Mouse (Mus musculus) ES-CJ7 (cell line): ENCODE measurements around the gene 2010111I01Rik.
A peak's percentile ranks its signal among the peaks of the same experiment; 100 is the strongest.

ENCODE experiments used
- DNase-seq: peaks from one replicate; pipeline ENCODE4 v3.0.0; 2011; ENCODE audit warnings: low read depth, low spot score

Gene 2010111I01Rik

GRCm38 (mm10) chr13:63151028-63151738 is 186.5 kb downstream of the 2010111I01Rik start:
- DNase-seq: peak; percentile 79

- DNase-seq: no peak
Observed at GRCm38 (mm10) chr13:63152498-63152897, 187.8 kb downstream of the 2010111I01Rik start.

GRCm38 (mm10) chr13:63153397-63153796 is 188.7 kb downstream of the 2010111I01Rik start:
- DNase-seq: no peak

DNA sequence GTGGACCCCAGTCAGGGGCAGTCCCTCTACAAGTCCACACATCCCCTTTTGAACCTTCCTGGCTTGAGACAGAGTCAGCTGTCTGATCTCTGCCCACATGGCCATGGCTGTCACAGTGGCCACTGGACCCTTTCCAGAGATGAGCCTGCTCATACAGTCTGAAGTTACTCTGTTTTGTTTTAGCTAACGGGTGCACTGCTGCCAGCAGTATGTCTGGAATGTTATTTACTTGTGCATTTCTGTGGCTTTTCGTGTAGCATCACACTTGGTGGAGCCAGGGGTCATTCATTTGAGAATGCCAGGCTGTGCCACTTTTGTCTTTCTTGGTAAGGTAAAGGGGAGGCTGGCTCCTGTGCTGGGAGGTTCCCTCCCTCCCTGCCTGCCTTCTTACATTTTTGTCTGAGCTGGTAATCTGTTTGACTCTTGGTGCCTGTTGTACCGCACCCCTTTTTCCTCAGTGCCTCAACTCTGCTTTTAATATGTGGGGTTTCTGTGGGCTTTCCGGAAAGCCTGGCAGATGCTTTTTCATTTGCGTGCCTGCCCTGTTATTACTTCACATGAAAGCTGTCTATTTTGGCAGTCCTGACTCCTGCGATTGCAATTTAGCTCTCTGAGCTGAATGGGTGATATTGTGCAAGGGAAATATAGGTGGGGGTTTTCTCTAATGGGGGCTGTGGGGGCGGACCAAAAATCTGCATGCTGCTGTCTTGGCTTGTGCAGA is 190.3 kb downstream of the 2010111I01Rik start:
- no peak for DNase-seq

DNA sequence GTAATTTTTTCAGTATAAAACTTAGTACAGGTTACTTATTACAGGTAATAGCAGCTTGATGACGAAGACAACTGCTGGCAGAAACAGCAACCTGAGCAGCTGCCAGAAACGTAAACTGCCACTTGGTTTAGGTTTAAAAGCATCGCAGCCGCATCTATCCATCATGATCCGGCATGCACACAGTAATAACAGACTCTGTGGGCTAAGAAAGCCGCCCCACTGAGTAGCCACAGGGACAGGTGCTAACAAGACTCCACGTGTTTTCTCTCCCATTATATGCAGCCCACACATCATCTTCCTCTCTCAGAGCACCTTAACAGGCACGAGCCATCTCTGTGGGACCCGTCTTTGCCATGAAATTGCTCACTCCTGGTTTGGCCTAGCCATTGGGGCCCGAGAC is 191.6 kb downstream of the 2010111I01Rik start:
- no peak for DNase-seq

GRCm38 (mm10) chr13:63170282-63171073 is 205.8 kb downstream of the 2010111I01Rik start:
- no peak for DNase-seq

- peak; percentile 54 for DNase-seq
Observed at GRCm38 (mm10) chr13:63171347-63172096, 206.8 kb downstream of the 2010111I01Rik start.

GRCm38 (mm10) chr13:63172097-63172445 is 207.4 kb downstream of the 2010111I01Rik start:
- no peak for DNase-seq

- no peak for DNase-seq
Observed at GRCm38 (mm10) chr13:63174252-63175020, 209.7 kb downstream of the 2010111I01Rik start.

DNA sequence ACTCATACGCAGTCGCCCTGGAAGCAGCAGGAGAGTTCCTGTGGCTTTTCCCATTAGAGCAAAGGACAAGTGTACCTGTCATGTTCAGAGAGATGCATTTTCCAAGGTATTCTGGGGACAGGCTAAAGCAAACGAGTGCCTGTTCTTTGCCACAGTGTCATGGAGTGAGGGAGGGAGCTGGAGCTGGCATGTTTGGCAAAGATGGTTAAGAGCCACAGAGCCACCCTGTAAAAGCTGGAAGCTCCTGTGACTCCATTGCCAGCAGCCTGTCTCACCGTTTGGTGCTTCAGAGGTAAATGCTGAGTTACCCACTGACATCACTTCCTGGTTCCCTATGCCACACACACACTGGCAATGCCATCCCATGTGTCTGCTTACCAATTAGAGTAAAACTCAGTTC is 211.4 kb downstream of the 2010111I01Rik start:
- no peak for DNase-seq

DNA sequence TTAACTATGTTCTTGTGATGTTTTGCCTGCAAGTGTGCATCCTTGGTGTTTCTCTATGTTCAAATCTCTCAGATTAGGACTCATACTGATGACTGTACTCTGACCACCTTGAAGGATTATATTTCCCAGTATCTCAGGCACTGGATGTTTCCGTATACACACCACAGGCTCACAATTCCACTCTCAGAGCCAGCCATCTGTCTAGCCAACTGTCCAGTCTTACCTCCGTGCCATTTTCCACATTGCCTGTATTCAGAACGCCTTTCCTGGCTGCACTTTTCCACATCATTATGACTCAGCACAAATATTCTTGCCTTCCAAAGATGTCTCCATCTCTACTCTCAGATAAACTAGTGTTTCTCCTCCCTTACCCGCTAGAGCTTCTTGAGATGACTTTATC is 212.5 kb downstream of the 2010111I01Rik start:
- no peak for DNase-seq

DNA sequence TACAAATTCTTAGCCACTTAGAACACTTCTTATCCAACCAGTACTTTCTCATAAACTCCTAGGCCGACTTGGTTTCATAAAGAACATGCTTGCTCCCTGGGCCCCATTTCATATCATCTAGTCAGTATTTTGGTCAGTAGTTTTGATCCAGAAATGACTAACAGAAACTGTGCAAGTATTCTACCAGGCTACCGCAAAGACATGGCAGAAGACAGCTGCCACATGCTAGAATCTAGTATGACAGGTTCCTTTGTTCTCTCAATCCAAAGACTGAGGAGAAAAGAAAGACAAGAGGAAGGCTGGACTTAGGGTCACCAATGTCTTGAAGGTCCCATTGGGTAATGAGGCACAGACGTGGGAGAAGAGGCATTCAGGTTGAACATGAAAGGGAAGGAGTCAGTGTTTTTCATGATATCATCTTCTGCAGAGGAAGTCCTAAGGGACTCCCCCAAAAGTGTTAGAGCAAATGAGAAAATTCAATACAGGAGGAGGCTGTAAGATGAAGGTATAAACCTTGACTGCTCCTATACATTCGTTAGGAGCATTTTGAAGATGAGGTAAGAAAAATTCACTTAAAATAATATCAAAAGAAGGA is 216.0 kb downstream of the 2010111I01Rik start:
- no peak for DNase-seq

DNA sequence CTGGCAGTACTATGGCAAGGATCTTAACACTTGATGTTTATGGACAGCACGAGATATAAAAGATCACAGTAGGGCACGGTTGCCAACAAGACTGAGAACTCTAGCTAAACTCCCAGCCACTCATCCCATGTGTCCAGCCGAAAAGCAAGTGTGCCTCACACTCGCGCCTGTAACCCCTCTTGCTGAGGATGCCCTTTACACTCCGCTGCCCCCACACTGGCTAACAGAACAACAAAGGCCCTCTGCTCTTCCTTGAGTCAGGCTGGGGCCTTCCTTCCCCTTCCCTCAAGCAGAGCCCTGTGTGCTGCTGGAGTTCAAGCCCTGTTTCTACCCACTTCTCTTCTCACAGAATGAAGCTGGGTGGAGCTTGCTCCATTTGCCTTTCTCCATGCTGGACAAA is 220.3 kb downstream of the 2010111I01Rik start:
- no peak for DNase-seq

DNA sequence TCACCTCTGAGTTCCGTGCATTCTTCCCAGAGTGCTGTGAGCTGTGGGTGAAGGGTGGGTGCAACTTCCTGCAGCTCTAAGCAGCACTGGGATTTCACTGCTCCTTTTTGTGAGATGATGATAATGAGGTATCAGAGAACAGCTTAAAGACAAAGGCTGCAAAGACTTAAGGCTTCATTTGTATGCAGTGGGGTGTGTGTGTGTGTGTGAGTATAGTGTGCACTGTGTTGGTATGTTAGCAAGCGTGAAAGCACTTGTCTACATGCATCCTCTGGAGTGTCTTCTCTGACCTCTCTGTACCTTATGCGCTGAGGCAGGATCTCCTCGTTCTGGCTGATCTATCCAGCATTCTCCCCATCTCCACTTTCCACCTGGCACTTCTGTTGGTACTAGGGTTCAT is 221.5 kb downstream of the 2010111I01Rik start:
- DNase-seq: no peak

DNA sequence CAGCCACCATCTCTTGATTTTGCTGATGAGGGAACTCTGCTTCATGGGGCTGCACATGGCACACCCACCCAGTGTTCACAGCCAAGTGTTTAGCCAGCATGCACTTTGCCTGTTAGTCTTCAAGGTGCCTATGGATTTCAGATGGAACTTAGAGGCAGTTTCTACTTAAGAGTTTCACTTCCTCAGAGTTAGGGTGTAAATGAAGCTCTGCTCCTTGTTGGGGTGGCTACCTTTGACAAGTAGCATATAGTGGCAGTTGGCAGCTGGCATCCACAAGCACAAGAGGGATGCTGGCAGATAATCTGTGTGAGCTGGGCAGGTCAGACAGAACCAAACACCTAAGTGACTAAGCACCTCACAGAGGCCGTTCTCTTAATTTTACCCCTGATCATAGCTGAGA is 221.9 kb downstream of the 2010111I01Rik start:
- no peak for DNase-seq

GRCm38 (mm10) chr13:63187145-63188143 is 222.8 kb downstream of the 2010111I01Rik start:
- peak; percentile 43 for DNase-seq

DNA sequence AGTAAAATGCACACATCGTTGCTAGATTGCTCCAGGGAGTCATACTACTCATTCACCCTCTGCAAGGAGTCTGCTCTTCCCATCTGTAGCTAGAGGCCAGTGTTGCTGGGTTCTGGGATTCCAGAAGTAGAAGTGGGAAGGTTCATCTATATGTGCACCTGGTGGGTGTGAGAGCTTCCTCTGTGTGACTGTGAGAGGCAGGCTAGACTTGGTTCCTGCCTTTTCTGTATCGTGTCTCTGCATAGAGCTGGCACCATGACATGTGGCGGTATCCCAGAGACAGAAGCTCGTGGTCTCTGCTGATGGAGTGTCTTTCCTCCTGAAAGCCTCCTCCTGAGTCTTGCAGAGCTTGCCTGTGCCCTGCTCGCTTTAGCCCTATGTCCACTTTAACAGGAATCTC is 223.6 kb downstream of the 2010111I01Rik start:
- DNase-seq: no peak

GRCm38 (mm10) chr13:63188811-63189210 is 224.1 kb downstream of the 2010111I01Rik start:
- DNase-seq: no peak

DNA sequence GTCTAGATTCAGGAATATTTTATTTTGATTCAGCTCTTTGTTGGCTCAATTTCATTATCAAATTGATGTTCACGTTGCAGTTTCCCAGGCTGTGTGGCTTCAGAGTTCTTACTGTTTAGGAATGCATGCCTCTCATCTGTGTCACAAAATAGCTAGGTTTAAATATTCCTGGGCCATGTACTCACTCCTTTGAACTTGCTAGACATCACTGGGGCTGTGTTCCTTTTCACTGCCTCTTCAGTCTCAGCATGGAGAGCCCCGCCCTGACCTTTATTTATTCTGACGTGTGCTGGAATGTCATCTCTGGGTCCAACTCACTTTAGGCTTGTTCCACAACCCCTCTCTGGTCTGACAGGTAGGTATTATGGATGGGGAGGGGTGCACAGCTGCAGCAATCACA is 228.7 kb downstream of the 2010111I01Rik start:
- no peak for DNase-seq
